Mouse (Mus musculus): ENCODE measurements around the gene Cmah.
"Not testable (repeated sequence)": the region's sequence is repeated elsewhere in the genome, so short reads cannot be mapped to it uniquely, and the experiment has no call there.

Gene Cmah

DNA sequence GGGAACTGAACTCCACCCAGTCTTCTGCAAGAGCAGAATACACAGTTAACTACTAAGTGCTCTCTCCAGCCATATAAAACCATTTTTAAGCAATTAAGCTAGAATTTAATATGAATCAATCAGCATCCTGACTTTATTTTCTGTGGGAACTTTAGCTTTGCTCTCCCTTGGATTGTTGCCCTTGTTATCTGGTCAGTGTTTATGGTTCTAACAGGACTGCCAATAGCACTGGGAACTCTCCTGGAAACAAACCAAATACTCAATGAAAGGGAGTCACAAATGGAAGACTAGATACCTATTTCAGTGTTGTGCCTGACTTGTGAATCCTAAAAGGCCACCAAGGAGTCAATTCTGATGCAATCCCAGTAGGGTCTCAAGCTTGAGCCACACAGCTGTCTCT, 12.7 kb downstream of the Cmah start:
- intact Hi-C loops (cut with DNase I): no loop called here

DNA sequence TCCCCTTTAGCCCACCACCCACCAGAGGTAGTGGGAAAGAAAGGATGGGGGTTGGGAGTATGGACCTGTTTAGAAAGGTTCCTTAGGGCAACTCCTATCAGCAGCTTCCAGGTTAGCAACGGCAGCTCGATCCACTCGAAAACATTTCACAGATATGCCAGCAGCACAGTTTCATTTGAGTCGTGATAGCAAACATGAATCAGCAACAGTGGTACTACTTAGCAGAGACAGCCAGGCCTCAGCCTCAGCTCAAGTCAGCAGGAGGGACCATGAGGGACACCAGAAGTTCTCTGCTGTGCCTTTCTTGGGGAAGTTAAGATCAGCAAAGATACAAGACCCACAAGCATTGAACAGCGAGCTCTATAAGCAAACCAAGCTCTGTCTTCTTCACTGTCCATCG, 13.3 kb downstream of the Cmah start:
- intact Hi-C loops (cut with DNase I): no loop called here

DNA sequence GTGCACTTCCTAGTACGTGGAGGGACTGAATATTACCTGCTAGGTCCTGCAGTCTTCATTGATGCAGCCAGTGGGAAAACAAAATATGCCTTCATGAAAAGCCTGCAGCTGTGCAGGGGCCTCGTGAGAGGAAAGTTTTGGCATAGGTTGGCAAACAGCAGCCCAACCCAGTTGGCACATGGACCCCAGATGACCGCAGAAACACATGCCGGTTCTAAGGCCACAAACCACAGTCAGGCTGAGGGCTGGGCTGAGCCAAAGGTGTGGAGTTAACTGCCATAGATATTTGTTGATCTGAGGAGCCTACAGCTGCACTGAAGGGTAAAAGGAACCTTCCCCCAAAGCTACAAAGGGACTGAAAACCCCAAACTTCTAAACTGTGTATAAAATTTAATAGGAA, 14.9 kb downstream of the Cmah start:
- intact Hi-C loops (cut with DNase I): no loop called here

DNA sequence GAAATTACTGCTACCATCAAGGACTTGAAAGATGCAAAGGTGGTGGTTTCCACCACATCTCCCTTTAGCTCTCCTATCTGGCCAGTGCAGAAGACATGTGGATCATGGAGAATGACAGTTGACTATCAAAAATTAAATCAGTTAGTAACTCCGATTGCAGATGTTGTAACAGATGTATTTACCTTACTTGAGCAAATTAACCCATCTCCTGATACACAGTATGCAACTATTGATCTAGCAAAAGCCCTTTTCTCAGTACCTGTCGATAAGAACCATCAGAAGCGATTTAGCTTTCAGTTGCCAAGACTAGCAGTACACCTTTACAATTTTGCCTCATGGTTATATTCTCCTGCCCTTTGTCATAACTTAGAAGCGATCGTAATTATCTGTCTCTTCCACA, 25.8 kb downstream of the Cmah start:
- intact Hi-C loops (cut with DNase I): no loop called here

DNA sequence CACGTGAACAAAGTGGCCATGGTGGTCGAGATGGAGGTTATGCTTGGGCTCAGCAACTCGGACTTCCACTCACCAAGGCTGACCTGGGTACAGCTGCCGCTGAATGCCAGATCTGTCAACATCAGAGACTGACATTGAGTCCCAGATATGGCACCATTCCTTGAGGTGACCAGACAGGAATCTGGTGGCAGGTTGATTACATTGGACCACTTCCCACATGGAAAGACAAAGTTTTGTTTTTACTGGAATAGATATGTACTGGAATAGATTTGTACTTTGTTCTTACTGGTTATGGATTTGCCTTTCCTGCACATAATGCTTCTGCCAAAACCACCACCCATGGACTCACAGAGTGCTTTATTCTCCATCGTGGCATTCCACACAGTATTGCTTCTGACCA, 27.5 kb downstream of the Cmah start:
- intact Hi-C loops (cut with DNase I): no loop called here

DNA sequence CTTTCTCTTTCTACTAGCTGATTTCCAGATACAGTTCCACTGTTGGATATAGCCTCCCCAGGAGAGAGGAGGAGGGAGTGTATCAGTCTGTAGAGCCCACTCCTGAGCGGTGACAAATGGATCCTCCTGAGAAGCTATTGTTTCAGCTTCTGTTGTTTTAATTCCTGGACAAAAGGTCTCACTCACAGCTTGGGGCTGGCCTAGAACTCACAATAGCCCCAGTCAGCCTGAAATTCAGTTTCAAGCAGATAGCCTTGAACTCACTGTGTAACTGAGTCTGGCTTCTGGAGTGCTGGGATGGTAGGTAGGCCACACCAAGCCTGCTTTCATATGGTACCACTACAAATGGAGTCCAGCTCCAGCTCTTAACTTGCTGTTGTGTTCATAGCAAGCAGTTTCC, 32.0 kb downstream of the Cmah start:
- intact Hi-C loops (cut with DNase I): no loop called here

DNA sequence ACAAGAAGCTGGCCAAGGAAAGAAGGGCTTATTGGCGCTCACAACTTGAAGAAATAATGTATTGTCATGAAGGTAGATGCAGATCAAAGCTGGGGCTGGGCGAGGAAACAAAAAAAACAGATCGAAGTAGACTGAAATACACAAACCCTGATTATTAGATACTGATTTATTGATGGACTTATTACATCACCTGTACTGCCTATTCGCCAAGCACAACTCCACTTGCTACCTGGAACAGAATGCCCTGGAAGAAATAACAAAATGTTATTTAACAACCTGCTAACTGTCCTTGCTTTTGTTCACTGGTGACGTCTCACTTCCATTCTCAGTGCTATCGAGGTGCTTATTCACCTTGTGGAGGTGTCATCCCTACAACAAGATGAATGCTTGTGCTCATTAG, 38.0 kb downstream of the Cmah start:
- intact Hi-C loops (cut with DNase I): no loop called here

DNA sequence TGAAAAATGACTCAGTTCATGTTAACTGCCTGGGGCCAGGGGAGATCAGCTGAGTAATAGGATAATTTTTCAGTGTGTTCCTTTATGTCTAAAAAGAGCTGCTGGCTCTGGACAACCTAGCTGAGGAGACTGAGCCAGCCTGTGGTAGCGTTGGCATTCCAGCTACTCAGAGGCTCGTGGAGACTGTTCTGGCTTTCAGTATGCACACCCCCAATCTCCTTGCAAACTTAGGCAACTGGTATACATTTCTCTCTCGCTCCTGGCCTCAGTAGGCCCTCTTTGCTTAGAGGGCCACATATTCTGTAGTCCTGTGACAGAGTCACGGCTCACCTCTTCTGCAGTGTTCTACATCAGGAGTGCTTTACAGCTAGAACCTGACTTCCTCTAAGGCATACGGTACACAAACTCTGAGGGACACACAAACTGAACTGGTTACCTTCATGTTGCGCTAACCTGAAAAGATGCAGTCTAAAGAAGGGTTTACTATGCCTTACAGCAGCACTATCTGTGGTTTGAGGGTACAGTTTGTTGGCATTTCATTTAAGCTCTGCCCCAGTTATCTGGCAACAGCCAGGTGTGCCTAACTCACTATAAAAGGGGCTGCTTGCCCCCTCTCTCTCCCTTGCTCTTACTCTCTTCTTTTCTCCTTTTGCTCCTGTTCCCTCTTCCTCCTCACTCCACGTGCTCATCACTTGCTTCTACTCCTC, 45.8 kb downstream of the Cmah start:
- intact Hi-C loops (cut with DNase I): no loop called here

DNA sequence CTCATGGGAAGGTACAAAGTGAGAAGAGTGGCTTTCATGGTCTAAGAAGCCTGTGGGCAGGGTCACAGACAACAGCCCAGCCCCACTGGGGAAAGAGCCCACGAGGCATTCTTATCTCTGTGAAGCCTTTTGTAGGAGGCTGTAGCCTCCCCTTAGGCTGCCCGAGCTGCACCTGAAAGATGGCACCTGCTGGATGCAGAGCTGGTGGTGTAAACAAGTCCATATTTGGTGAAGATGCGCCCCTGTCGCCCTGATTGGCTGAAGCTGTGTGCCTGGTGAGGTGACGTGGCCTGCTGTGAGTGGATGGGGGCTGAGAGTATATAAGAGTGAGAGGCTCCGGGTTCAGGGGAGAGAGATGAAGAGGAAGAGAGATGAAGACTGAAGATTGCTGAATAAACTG, 47.4 kb downstream of the Cmah start:
- intact Hi-C loops (cut with DNase I): not testable (repeated sequence)

DNA sequence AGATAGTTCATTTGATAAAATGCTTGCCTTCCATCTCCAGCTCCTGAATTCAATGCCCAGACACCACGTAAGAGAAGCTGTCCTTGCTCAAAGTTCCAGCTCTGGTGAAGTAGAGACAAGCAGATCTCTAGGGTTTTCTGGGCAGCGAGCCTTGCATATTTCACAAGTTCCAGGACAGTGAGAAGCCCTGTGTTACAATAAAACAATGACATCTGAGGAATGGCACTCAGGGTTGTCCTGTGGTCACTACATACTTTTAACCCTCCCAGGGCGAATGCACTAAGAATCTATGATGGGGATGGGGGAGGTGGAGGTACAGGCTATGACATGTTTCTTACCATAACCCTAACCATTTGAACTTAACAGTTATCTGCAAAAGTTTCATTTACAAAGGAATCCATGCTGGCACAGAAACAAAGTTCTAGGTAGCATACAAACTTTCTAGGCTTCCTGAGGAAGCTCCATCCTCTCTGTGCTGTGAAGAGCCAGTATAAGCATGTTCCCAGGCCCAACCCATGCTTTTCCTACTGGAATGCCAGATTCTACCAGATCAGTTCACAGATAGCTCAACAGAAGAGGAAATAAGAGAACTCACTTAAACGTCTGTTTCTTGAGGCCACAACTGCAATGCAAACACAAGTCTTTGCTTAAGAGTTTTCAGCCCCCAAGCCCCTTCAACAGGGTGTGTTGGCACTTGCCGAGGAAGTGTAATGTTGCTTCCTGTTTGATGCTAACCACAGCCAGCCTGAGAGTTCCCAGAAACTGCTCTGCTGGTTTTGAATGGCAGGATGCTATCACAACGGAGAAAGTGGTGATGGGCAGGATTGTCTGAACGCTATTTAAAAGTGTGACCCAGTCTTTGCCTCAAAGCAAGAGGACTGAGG, 48.4 kb downstream of the Cmah start:
- intact Hi-C loops (cut with DNase I): no loop called here

DNA sequence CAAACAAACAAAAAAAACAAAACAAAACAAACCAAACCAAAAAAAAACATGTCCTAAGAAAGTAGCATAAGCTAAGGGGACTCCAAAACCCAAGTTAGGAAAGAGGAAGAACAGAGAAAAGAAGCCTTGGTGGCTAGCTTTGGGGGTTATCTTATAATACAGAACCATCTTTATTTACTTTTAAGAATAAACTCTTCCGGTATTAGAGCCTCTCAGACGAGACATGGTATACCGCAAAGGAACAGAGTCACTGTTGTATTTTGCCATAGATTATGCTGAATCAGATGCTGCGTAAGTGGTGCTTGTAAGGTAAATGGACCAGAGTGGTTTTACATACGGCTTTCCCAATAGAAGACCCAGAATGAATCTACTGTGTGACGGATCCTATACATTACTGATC, 53.5 kb downstream of the Cmah start:
- intact Hi-C loops (cut with DNase I): no loop called here

DNA sequence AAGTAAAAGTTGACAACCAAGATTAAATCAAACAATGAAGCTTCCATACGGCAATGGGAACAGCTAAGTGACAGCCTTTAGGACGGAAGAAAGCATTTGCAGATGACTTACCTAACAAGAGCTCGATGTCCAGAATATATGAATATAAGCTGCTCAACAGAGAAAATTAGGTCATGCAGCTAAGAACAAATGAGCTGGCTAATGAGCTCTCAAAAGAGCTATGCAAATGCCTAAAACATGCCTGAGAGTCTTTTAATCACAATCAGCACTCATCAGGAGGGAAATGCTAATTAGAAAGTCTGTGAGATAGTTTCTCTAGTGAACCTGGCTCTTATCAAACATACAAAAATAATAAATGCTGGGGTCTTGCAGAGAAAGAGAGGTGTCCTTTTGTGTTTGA, 56.7 kb downstream of the Cmah start:
- intact Hi-C loops (cut with DNase I): no loop called here

DNA sequence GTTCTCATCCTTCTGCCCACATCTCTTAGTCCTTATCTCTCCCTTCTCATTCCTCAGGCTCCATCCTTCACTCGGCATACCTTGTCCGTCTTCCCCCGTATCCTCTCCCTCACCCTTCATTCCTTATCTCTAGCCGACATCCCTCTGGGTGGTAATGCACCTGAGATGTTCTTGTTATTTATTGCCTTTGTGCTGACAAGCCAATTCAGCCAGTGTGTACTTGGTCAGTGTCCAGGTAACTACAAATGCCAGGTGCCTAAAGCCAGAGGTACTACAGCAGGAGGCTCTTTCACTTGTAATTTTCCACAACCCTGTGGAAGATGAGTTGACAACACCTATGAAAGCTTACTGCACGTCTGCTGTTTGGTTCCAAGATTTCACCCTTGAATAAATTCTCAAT, 64.7 kb downstream of the Cmah start:
- intact Hi-C loops (cut with DNase I): no loop called here

DNA sequence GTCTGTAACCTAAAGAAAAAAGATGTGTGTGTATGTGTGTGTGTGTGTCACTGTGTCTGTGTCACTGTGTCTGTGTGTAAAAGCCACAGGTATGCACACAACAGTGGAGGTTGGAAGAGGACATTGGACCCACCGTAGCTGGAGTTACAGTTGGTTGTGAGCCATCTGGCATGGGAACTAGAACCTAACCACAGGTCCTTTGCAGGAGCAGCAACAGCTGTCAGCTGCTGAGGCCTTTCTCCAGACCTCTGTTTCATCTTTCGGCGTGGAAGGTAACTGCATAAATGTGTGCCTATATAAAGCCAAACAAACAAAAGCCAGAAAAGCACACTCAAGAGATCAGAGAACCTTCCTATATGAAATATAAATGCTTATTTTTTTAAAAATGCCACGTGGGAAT, 65.5 kb downstream of the Cmah start:
- intact Hi-C loops (cut with DNase I): no loop called here

DNA sequence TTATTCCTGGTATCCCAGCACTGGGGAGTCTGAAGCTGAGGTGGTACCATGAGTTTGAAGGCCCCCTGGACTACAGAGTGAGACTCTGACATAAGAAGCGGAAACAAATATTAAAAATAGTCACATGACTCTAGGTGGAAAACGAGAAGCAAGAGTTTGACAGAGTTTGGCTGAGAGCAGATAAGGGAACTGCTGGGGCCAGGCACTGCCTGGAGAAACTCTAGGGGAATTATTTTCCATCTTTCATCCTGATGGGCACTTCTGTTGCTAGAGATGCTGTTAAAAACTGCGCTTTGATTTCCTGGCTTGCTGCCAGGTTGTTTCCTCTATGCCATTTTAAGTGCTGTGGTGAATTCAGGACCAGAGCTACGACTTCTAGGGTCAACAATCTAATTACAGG, 65.9 kb downstream of the Cmah start:
- intact Hi-C loops (cut with DNase I): no loop called here

DNA sequence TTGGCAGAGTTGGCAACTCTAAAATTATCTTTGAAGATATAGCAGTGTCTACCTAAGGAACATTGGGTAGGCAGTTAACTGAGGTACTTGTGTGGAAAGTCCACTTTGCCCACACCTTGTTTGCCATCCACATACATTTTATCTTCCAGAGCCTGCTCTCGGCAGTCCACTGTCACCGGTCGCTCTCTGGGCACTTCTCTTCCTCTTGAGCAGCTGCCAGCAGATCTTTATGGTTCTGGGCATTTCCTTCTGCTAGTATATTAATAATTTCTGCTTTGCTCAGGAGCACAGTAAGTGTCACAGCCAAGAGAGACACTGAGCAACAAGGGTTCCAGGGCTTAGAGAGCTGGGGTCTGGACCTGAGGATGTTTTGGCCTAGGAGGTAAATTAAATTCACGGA, 68.6 kb downstream of the Cmah start:
- intact Hi-C loops (cut with DNase I): no loop called here

DNA sequence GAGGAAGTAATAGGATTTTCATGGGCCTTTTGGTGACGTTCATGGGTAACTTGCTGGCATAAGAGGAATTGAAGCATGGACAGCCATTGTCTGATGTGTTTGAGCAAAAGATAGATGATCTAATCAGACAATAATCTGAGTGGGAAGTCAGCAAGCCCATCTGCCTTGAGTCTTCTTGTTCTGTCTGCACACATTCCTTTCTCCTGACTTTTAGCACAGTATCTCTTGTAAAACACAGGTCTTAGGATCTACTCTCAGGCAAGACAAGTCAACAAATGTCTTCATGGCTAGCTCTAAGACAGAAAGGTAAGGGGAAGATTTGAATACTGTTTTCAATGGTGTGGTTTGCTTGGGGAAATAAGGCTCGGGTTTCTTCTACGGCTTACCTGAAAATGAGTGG, 70.0 kb downstream of the Cmah start:
- intact Hi-C loops (cut with DNase I): no loop called here

DNA sequence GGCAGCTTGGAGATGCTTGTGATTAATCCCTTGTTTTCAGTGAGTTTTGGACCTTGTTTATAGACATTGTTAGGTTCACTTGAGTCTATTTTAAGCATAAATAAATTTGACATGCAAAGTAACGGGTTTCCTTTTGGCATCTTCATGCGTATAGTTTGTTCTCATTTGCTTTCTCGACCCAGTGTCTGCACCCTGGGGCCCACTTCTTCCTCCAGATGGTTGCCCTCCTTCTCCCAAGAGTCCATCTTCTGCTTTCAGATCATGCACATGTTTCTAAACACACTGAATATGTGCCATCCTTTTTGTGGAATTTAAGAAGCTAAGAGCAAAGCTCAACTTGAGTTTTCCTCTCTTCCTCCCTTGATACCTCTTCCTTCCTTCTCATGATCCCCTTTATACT, 71.3 kb downstream of the Cmah start:
- intact Hi-C loops (cut with DNase I): no loop called here

DNA sequence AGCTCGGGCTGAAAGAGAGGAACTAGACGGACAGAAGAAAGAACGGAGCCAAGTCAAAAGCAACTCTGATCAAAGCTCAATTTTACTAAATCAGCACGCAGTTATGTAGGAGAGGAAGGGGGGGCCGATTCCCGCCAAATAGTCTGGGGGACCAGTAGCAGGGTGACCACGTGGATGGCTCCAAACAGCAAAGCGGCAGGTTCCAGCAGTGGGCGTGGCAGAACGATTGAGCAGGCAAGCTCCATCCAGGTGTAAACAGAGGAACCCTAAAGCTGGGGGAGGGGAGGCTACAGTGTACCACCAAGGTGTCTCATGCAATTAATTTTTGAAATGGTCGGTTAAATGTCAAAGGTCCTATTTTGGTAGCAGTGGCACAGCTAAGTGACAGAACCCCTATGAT, 74.6 kb downstream of the Cmah start:
- intact Hi-C loops (cut with DNase I): not testable (repeated sequence)

DNA sequence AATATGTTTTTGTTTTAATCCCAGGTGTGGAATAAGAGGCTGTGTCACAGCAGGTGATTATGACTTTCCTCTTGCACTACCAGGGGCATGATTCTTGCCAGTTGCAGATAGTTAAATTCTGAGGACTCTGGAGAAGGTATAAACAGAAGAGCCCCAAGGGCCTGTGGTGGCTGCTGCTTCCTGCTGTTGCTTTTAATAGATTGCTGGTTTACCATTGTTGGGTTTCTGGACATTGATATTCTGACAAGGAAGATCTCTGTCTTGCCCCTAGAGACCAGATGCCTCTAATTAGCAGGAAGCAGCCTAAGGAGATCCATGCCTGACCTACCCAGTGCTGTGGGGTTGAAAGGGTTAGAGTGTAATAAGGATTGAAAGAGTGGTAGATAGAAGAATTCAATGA, 75.8 kb downstream of the Cmah start:
- intact Hi-C loops (cut with DNase I): no loop called here

DNA sequence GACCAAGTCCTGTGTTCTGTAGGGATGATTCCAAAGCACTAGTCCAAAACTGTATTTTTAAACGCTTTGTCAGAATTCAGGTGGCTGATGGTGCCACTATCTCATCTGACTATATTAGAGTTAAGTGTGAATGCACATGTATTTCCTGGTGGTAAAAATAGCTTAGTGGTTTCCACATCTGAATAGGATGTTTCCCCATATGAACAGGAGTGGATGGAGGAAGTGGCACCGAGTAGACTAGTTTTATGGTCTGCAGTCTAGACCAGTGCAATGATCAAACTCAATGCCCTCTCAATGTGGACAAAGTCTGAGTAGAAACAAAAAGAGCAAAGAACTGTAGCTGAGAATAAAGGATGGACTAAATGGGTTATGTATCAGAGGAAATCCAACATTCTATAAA, 79.6 kb downstream of the Cmah start:
- intact Hi-C loops (cut with DNase I): no loop called here

DNA sequence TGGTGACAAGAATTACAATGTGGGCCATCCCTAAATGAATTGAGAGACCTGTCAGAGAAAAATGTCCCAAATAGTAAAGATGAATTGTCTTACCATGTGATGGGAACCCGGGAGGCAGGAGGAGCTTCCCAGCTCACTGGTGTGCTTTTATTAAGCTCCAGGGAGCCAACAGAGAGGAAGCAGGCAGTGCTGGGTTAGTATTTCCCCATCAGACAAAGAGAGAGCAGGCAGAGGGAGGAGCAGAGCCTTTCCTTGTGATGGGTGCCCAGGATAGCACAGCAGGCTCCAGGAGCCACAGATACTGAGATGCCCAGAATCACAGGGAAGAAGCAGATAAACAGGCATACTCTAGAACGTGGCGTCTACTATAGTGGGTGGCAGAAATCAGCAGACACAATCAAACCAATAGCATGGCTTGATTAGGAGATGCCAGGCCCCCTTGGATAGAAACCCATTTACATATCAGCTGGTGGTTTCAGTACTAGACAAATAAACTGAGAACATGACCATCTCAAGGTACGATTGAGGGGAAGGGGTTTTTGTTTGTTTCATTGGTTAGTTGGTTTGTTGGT, 87.5 kb downstream of the Cmah start:
- intact Hi-C loops (cut with DNase I): no loop called here
